19 mouse cellular contexts compared by ENCODE assay signal in genomic region chr1:71297021-71297420, GRCm38 (mm10).
"Had no signal": no experiment of that assay in that cellular context is flagged by ENCODE, and none has a peak within 500 bp of the region (broad histone marks: within the 10 kb centered on the region; RNA-seq: fewer than 3 reads in every experiment).

No protein-coding gene starts in this region.

- H3K4me2 ChIP-seq: liver, embryonic 15.5 days; lung, embryonic 15.5 days; midbrain, embryonic 11.5 days; midbrain, embryonic 13.5 days; midbrain, embryonic 15.5 days; neural tube, embryonic 12.5 days; stomach, embryonic 15.5 days had no signal

- H3K4me1 ChIP-seq: liver, embryonic 15.5 days; lung, embryonic 15.5 days; megakaryocyte, embryonic 14.5 days; neural tube, embryonic 12.5 days; stomach, embryonic 15.5 days had no signal

- H3K27me3 ChIP-seq: liver, embryonic 15.5 days; lung, embryonic 15.5 days; megakaryocyte, embryonic 14.5 days; midbrain, embryonic 13.5 days; midbrain, embryonic 15.5 days; neural tube, embryonic 12.5 days; stomach, embryonic 15.5 days had no signal

- H3K27ac ChIP-seq: liver, embryonic 15.5 days; lung, embryonic 15.5 days; macrophage; midbrain, embryonic 13.5 days; midbrain, embryonic 15.5 days; neural tube, embryonic 12.5 days; stomach, embryonic 15.5 days; stomach, postnatal 0 days had no signal

- H3K9ac ChIP-seq: liver, embryonic 15.5 days; liver, postnatal 0 days; lung, embryonic 15.5 days; midbrain, embryonic 13.5 days; midbrain, embryonic 15.5 days; neural tube, embryonic 12.5 days; stomach, embryonic 15.5 days had no signal

- ATAC-seq: liver, postnatal 0 days; lung, postnatal 0 days had no signal

- H3K4me3 ChIP-seq: liver, embryonic 15.5 days; lung, embryonic 15.5 days; megakaryocyte, embryonic 14.5 days; midbrain, embryonic 13.5 days; midbrain, embryonic 15.5 days; neural tube, embryonic 12.5 days; stomach, embryonic 15.5 days had no signal

- H3K9me3 ChIP-seq: liver, embryonic 15.5 days; lung, embryonic 15.5 days; megakaryocyte, embryonic 14.5 days; midbrain, embryonic 13.5 days; midbrain, embryonic 15.5 days; neural tube, embryonic 12.5 days; stomach, embryonic 15.5 days had no signal

- H3K36me3 ChIP-seq: liver, embryonic 15.5 days; lung, embryonic 15.5 days; midbrain, embryonic 13.5 days; midbrain, embryonic 15.5 days; neural tube, embryonic 12.5 days; stomach, embryonic 15.5 days had no signal

- DNase-seq: liver, postnatal 0 days; lung, adult 2 months; lung, postnatal 14 days; lung, postnatal 36 days; right cerebral cortex, postnatal 14 days; thymus, adult 2 months; thymus, postnatal 25 days; thymus, postnatal 4 days had no signal
